Mouse (Mus musculus) hindbrain, embryonic 11.5 days (tissue): Measurements from ENCODE around the gene Dnaaf5. TPM values are rescaled to one million over a fixed set of nuclear protein-coding genes. Genes with fewer than 3 reads are reported as not detected.

Source experiments
- ATAC-seq: fragments of 200-750 bp; cut with Nextera tagmentation; 2 replicates; pipeline ENCODE4 v1.8.0; 2017; ENCODE audit warnings: mild to moderate bottlenecking, moderate TSS enrichment, moderate library complexity; ENCODE audit not compliant: low FRiP score
- DNase-seq: peaks from one replicate; pipeline ENCODE4 v3.0.0-alpha.2; 2015; ENCODE audit warnings: low spot score
- H3K27ac ChIP-seq: fragments of 300-500 bp; sonication (generic); 2 replicates; pipeline ENCODE4 v1.5.1; 2014; ENCODE audit warnings: mild to moderate bottlenecking, low read depth, low read length
- H3K27me3 ChIP-seq: fragments of 300-500 bp; sonication (generic); 2 replicates; pipeline ENCODE4 v1.6.1; 2014; ENCODE audit warnings: mild to moderate bottlenecking, low read length, moderate library complexity, mixed read lengths; ENCODE audit not compliant: control insufficient read depth, insufficient read depth
- H3K36me3 ChIP-seq: fragments of 300-500 bp; sonication (generic); 2 replicates; pipeline ENCODE4 v1.6.1; 2014; ENCODE audit warnings: mild to moderate bottlenecking, low read length, moderate library complexity, mixed read lengths; ENCODE audit not compliant: control insufficient read depth, insufficient read depth
- H3K4me1 ChIP-seq: fragments of 300-500 bp; sonication (generic); replicated peaks from 2 replicates; pipeline ENCODE4 v1.6.1; 2014; ENCODE audit warnings: low read length, mixed read lengths; ENCODE audit not compliant: control insufficient read depth, insufficient read depth
- H3K4me2 ChIP-seq: fragments of 300-500 bp; sonication (generic); replicated peaks from 2 replicates; pipeline ENCODE4 v1.6.1; 2014; ENCODE audit warnings: mild to moderate bottlenecking, low read depth, low read length
- H3K4me3 ChIP-seq: fragments of 300-500 bp; sonication (generic); 2 replicates; pipeline ENCODE4 v1.5.1; 2014; ENCODE audit warnings: low read depth, low read length
- H3K9ac ChIP-seq: fragments of 300-500 bp; sonication (generic); 2 replicates; pipeline ENCODE4 v1.6.1; 2014; ENCODE audit warnings: low read depth, low read length
- H3K9me3 ChIP-seq: fragments of 300-500 bp; sonication (generic); 2 replicates; pipeline ENCODE4 v1.6.1; 2016; ENCODE audit warnings: low read length; ENCODE audit not compliant: control insufficient read depth
- WGBS: fragments of 180-500 bp; shearing (Covaris S2); extraction: QIAGEN DNeasy Blood & Tissue Kit; methylation state at CpG from one replicate; pipeline ENCODE4 v1.1.7; 2014; 5-methylcytosine and 5-hydroxymethylcytosine counted together
- polyA plus RNA-seq: library from polyadenylated mRNA; unstranded; fragments of >200 nt; fragmentation: Nextera tagmentation; extraction: Ambion mirVana; gene quantifications from 2 replicates; pipeline ENCODE4 v1.2.1, GENCODE M21; 2014

Gene Dnaaf5
- polyA plus RNA-seq, 1 experiment from 2014 or later, result 5.3 TPM

- Histone ChIP-seq H3K27ac (no peak overlapping the region), H3K4me2 (no peak overlapping the region), H3K9me3 (no peaks in the 10 kb centered on the region), H3K27me3 (no peaks in the 10 kb centered on the region), H3K4me3 (no peak overlapping the region), H3K36me3 (no peaks in the 10 kb centered on the region), H3K9ac (no peak overlapping the region), H3K4me1 (peaks cover 8% of the 10 kb centered on the region)
- DNase-seq (no peak), ATAC-seq (no peak)
- WGBS, result 81% methylated on average over 3 of the region's 3 CpGs
Observed at GRCm38 (mm10) chr5:139198779-139199178, 48.8 kb downstream of the Dnaaf5 start.

DNA sequence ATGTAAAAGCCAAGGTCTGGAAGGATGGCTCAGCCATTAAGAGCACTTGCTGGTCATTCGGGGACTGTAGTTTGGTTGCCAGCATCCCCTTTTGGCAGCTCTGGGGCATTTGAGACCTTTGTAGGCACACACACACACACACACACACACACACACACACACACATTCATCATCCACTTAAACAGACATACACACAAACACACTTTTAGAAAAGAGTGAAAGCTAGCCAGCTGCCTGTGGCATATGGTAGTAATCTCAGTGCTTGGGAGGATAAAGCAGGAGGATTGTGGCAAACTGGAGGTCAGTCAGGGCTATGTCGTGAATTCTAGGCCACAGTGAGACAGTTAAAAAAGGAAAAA lies 49.6 kb downstream of the Dnaaf5 start:
- WGBS, result 36% methylated on average over 2 of the region's 2 CpGs
- Histone ChIP-seq H3K27me3 (no peaks in the 10 kb centered on the region), H3K27ac (peak overlapping the region; percentile 58; the same call in 1 of the 2 replicates), H3K9ac (peak overlapping the region; percentile 69), H3K9me3 (no peaks in the 10 kb centered on the region), H3K4me3 (peak overlapping the region; percentile 96; the same call in 1 of the 2 replicates), H3K4me2 (peak overlapping the region; percentile 79), H3K36me3 (no peaks in the 10 kb centered on the region), H3K4me1 (peaks cover 8% of the 10 kb centered on the region)
- peak; percentile 13 for DNase-seq
- ATAC-seq, result no peak

DNA sequence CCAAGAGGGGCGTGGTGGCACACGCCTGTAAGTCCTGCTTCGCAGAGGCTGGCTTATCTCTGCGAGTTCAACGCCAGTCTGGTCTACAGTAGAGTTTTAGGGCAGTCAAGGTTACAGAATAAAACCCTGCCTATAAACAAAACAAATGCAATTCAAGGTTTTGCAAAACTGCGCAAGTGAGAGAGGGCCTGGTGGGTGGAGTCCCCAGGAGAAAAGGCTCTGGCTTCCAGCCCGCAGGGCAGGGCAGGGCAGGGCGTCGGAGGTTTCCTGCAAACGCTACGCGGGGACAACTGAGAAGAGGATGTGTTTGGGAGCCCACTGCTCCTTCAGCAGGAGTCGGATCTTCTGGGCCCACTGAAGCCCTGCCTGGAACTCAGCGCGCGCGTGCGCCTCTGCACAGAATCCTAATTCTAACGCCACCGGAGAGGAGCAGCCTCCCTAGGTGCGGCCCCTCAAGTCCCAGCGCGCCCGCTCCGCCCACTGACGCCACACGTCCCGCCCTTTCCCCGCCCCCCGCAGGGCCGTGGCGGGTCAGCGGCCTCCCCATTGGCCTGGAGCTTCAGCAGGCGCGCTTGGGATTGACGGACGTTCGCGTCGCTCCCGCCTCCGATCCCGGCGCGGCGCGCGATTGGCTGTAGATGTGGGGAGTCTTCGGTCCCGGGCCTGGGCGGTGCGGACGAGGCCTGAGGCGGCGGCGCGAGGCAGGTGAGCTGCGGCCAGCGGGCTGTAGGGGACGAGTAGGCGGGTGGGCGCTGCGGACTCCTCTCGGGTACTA lies 50.2 kb downstream of the Dnaaf5 start, which contains the start of gene Sun1:
Gene Sun1, plus strand, starts transcription at position 643 of the 775 bp plus-strand sequence.
- H3K27ac ChIP-seq, result peak within 1 kb of the TSS; percentile 58; the same call in 1 of the 2 replicates
- peak; percentile 99 for DNase-seq
- 2% methylated on average over 57 of the region's 64 CpGs for WGBS

DNA sequence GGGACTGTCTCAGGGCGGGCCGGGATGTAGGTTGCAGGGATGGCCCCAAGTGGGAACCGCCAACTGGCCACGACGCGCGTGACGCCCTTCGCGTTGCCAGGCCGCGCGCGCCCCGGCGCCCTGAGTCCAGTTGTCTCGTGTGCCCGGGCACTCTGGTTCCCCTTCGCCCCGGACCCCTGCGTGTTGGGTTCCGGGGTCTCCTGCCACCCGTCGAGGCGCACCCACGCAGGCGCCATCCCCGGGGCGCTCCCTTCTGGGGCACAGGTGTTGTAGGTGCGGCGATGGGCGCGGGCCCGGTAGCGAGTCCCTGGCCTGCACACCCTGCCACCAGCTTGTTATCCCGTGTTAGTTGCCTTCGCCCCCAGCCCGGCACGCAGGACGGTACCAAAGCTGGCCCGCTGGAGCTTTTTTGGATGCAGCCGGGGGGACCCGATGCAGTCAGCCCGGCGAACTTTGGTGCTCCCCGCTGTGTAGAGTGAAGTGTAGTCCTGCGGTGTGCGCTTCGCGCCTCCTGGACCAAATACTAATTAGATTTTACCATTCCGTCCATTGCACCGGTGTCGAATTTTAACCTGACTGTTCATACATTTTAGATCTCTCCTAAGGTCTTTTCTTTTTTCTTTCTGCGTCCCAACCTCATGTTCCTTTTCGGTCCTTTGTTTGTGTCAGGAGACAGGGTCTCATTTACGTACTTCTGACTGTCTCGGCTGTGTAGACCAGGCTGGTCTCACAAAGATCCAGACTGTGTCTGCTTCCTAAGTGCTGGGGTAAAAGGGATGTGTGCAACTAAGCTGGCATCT lies 50.9 kb downstream of the Dnaaf5 start:
- Histone ChIP-seq H3K27me3 (no peaks in the 10 kb centered on the region), H3K4me1 (peaks cover 8% of the 10 kb centered on the region), H3K36me3 (no peaks in the 10 kb centered on the region), H3K9ac (peak overlapping the region; percentile 88), H3K4me2 (peak overlapping the region; percentile 95), H3K9me3 (no peaks in the 10 kb centered on the region), H3K4me3 (peak overlapping the region; percentile 96), H3K27ac (0 out of 2 replicates have a peak overlapping the region, but pooled peaks have one; percentile 10)
- 1% methylated on average over 55 of the region's 57 CpGs for WGBS
- DNase-seq, result peak; percentile 44
- no peak; the same call in 1 of the 2 replicates for ATAC-seq

More for the DNA sequence above, 50.2 kb downstream of the Dnaaf5 start, which contains the start of gene Sun1:
- Histone ChIP-seq H3K27me3 (no peaks in the 10 kb centered on the region), H3K9me3 (no peaks in the 10 kb centered on the region), H3K4me2 (peak within 1 kb of the TSS; percentile 95), H3K36me3 (no peaks in the 10 kb centered on the region), H3K9ac (peak within 1 kb of the TSS; percentile 88), H3K4me1 (peaks cover 8% of the 10 kb centered on the region), H3K4me3 (peak within 1 kb of the TSS; percentile 96)
- peak; percentile 99 for ATAC-seq

DNA sequence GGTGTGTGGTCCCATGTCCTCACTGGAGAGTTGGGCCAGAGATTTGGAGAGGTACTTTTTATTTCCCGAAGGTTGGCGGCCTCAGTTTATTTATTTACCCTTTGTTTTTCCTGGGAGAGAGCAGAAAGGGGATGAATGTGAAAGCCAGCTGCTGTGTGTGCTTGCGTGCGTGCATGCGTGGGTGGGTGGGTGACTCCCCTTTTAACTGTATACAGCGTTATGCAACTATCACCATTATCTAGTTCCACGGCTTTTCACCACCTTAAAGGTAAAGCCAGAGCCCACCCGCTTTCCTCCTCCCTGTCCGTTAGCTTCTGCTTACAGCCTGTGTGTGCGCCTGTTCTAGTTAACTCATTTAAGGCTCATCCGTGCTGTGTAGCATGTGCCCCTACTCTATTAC lies 52.1 kb downstream of the Dnaaf5 start:
- H3K27me3 ChIP-seq, result no peaks in the 10 kb centered on the region
- 87% methylated on average over 11 of the region's 11 CpGs for WGBS
- DNase-seq (no peak), ATAC-seq (no peak)
- H3K36me3 ChIP-seq, result no peaks in the 10 kb centered on the region
- peak overlapping the region; percentile 95; the same call in 1 of the 2 replicates for H3K4me2 ChIP-seq
- H3K4me1 ChIP-seq, result peaks cover 8% of the 10 kb centered on the region
- H3K9me3 ChIP-seq, result no peaks in the 10 kb centered on the region
- H3K9ac ChIP-seq, result no peak overlapping the region
- no peak overlapping the region; the same call in 1 of the 2 replicates for H3K4me3 ChIP-seq
- no peak overlapping the region for H3K27ac ChIP-seq

GRCm38 (mm10) chr5:139203312-139203711 lies 53.3 kb downstream of the Dnaaf5 start:
- no peak overlapping the region for H3K9ac ChIP-seq
- DNase-seq, result no peak
- H3K9me3 ChIP-seq, result no peaks in the 10 kb centered on the region
- H3K27me3 ChIP-seq, result no peaks in the 10 kb centered on the region
- H3K4me2 ChIP-seq, result no peak overlapping the region
- ATAC-seq, result no peak
- H3K36me3 ChIP-seq, result no peaks in the 10 kb centered on the region
- H3K27ac ChIP-seq, result no peak overlapping the region
- peaks cover 8% of the 10 kb centered on the region for H3K4me1 ChIP-seq
- 94% methylated on average over 5 of the region's 5 CpGs for WGBS
- no peak overlapping the region for H3K4me3 ChIP-seq

DNA sequence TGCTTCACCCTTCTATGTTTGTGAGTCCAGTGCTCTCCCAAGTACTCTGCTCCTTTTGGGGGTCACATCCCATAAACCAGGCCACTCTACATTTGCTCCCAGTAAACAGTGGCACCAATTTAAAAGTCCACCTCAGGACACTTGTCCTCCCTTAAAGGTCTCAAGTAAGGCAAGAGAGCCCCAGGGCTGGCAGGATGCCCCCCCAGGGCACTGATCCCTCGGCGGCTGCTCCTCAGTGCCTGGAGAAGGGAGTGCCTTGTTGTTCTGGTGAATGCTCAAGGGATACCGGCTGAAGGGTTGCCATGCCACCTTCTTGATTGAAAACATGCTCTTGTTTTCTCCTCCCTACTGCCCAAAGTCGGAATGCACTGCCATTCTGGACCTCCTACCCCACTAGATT lies 56.1 kb downstream of the Dnaaf5 start:
- Histone ChIP-seq H3K4me1 (peaks cover 6% of the 10 kb centered on the region; the same call in 1 of the 2 replicates), H3K36me3 (no peaks in the 10 kb centered on the region), H3K27ac (no peak overlapping the region), H3K27me3 (no peaks in the 10 kb centered on the region), H3K4me3 (no peak overlapping the region), H3K9ac (0 out of 2 replicates have a peak overlapping the region, but pooled peaks have one; percentile 4), H3K9me3 (no peaks in the 10 kb centered on the region), H3K4me2 (no peak overlapping the region)
- ATAC-seq, result no peak
- WGBS, result 71% methylated on average over 4 of the region's 4 CpGs
- DNase-seq, result no peak

DNA sequence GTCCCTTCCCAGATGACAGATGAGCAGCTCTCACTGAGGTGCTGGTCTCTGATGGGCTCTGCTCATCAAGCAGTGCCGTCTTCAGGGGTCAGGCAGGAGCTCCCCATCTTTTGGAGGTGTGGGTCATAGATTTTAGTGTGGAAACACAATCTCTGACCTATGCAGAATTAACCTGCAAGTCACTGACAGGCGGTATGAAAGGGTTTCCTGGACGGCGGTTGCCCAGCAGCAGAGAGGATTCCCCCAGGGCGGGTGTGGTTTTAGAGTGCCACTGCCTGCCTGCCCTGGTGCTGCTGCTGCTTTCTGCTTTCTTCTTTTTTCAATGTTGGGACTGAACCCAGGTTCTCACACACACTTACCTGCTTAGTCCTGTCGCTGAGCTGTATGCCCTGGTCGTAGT lies 56.5 kb downstream of the Dnaaf5 start:
- no peak overlapping the region for H3K4me2 ChIP-seq
- H3K36me3 ChIP-seq, result no peaks in the 10 kb centered on the region
- H3K4me3 ChIP-seq, result no peak overlapping the region
- no peaks in the 10 kb centered on the region for H3K9me3 ChIP-seq
- no peaks in the 10 kb centered on the region for H3K27me3 ChIP-seq
- ATAC-seq (no peak), DNase-seq (no peak)
- WGBS, result 77% methylated on average over 7 of the region's 7 CpGs
- H3K9ac ChIP-seq, result no peak overlapping the region
- H3K27ac ChIP-seq, result no peak overlapping the region
- peaks cover 2% of the 10 kb centered on the region; the same call in 1 of the 2 replicates for H3K4me1 ChIP-seq
